Mouse (Mus musculus) kidney, adult 2 months (tissue): ENCODE measurements around the gene Mecom.

Experiments used
- CTCF ChIP-seq: fragments of 200-500 bp; conservative IDR thresholded peaks from 2 replicates; pipeline ENCODE4 v1.5.1; 2011; ENCODE audit warnings: low read depth, mild to moderate bottlenecking, control low read depth, low read length, moderate library complexity, mixed read lengths; ENCODE audit not compliant: insufficient read depth, insufficient read length
- POLR2A ChIP-seq: fragments of 200-500 bp; IDR thresholded peaks from one replicate; pipeline ENCODE4 v1.6.1; 2011; ENCODE audit warnings: low read depth, low read length, control low read depth

- TF ChIP-seq CTCF (no peak), POLR2A (no peak)
These were observed 270.2 kb downstream of the Mecom start for GRCm38 (mm10) chr3:30277569-30277968.
